Mouse (Mus musculus) forebrain, embryonic 10.5 days (tissue): ENCODE data around the gene Ddx11. TPM values are rescaled to one million over a fixed set of nuclear protein-coding genes. Genes with fewer than 3 reads are reported as not detected.

Source experiments
- polyA plus RNA-seq: library from polyadenylated mRNA; unstranded; fragments of >200 nt; fragmentation: Nextera tagmentation; extraction: Ambion mirVana; gene quantifications from 2 replicates; pipeline ENCODE4 v1.2.1, GENCODE M21; 2016

The Ddx11 gene
- polyA plus RNA-seq, 1 experiment from 2014 or later, result 35.1 TPM

Other genes with a start within 250 kb of the Ddx11 start
- gene Ralbp1, start 237.7 kb upstream of the Ddx11 start, polyA plus RNA-seq, result 48.6 and 50.0 TPM in 2 replicates
- 85.6 and 87.5 TPM in 2 replicates for gene Twsg1, start 172.3 kb upstream of the Ddx11 start, polyA plus RNA-seq
- 11.7 and 14.6 TPM in 2 replicates for gene Ankrd12, start 46.4 kb upstream of the Ddx11 start, polyA plus RNA-seq
- gene Ndufv2, start 22.0 kb upstream of the Ddx11 start, polyA plus RNA-seq, result 325 and 337 TPM in 2 replicates
- gene Washc1, start 12.0 kb upstream of the Ddx11 start, polyA plus RNA-seq, result 31.6 and 31.8 TPM in 2 replicates